Mouse (Mus musculus): ENCODE measurements around the gene Tubb4b. TPM values are rescaled to one million over a fixed set of nuclear protein-coding genes. Genes with fewer than 3 reads are reported as not detected.

Tubb4b gene
- polyA plus RNA-seq, 1 experiment: 327 TPM

- Histone ChIP-seq H3K27ac (ENCODE audit: control insufficient read depth, insufficient read depth, low read depth, low read length, poor library complexity) (no peak overlapping the region; the same call in 1 of the 2 replicates), H3K4me3 (replicated peaks; ENCODE audit: control insufficient read depth, low read depth, low read length) (peak overlapping the region; percentile 51), H3K4me1 (ENCODE audit: control insufficient read depth, insufficient read depth, low read length) (peaks cover 2% of the 10 kb centered on the region)
- no peak for TF ChIP-seq POLR2A (IDR thresholded peaks at IDR 0.05; ENCODE audit: borderline replicate concordance, control insufficient read depth, low read depth, low read length)
- TF ChIP-seq CTCF (IDR thresholded peaks at IDR 0.05; ENCODE audit: control insufficient read depth, insufficient read depth, low read length): no peak
- WGBS: 2% methylated on average over 29 of the region's 29 CpGs
Observed at GRCm38 (mm10) chr2:25240723-25241437, 16.4 kb upstream of the Tubb4b start.

- no peak overlapping the region for H3K4me3 ChIP-seq (replicated peaks; ENCODE audit: control insufficient read depth, low read depth, low read length)
- H3K4me1 ChIP-seq (ENCODE audit: control insufficient read depth, insufficient read depth, low read length): peaks cover 2% of the 10 kb centered on the region
- TF ChIP-seq POLR2A (IDR thresholded peaks at IDR 0.05; ENCODE audit: borderline replicate concordance, control insufficient read depth, low read depth, low read length): no peak
- no peak for TF ChIP-seq CTCF (IDR thresholded peaks at IDR 0.05; ENCODE audit: control insufficient read depth, insufficient read depth, low read length)
- WGBS: 57% methylated on average over 8 of the region's 8 CpGs
- H3K27ac ChIP-seq (ENCODE audit: control insufficient read depth, insufficient read depth, low read depth, low read length, poor library complexity): no peak overlapping the region
Observed at GRCm38 (mm10) chr2:25240310-25240709, 15.8 kb upstream of the Tubb4b start.

GRCm38 (mm10) chr2:25239766-25240165 is 15.3 kb upstream of the Tubb4b start:
- no peak for TF ChIP-seq CTCF (IDR thresholded peaks at IDR 0.05; ENCODE audit: control insufficient read depth, insufficient read depth, low read length)
- TF ChIP-seq POLR2A (IDR thresholded peaks at IDR 0.05; ENCODE audit: borderline replicate concordance, control insufficient read depth, low read depth, low read length): no peak
- Histone ChIP-seq H3K4me3 (replicated peaks; ENCODE audit: control insufficient read depth, low read depth, low read length) (no peak overlapping the region), H3K27ac (ENCODE audit: control insufficient read depth, insufficient read depth, low read depth, low read length, poor library complexity) (no peak overlapping the region), H3K4me1 (ENCODE audit: control insufficient read depth, insufficient read depth, low read length) (peaks cover 2% of the 10 kb centered on the region)
- WGBS: 83% methylated on average over 3 of the region's 3 CpGs

GRCm38 (mm10) chr2:25238106-25238505 is 13.6 kb upstream of the Tubb4b start:
- H3K4me1 ChIP-seq (ENCODE audit: control insufficient read depth, insufficient read depth, low read length): peaks cover 2% of the 10 kb centered on the region

GRCm38 (mm10) chr2:25237522-25237921 is 13.0 kb upstream of the Tubb4b start:
- peaks cover 2% of the 10 kb centered on the region for H3K4me1 ChIP-seq (ENCODE audit: control insufficient read depth, insufficient read depth, low read length)
- 67% methylated on average over 4 of the region's 4 CpGs for WGBS
- H3K4me3 ChIP-seq (replicated peaks; ENCODE audit: control insufficient read depth, low read depth, low read length): no peak overlapping the region
- TF ChIP-seq POLR2A (IDR thresholded peaks at IDR 0.05; ENCODE audit: borderline replicate concordance, control insufficient read depth, low read depth, low read length): no peak
- TF ChIP-seq CTCF (IDR thresholded peaks at IDR 0.05; ENCODE audit: control insufficient read depth, insufficient read depth, low read length): no peak
- no peak overlapping the region for H3K27ac ChIP-seq (ENCODE audit: control insufficient read depth, insufficient read depth, low read depth, low read length, poor library complexity)

More at GRCm38 (mm10) chr2:25238106-25238505, 13.6 kb upstream of the Tubb4b start:
- Histone ChIP-seq H3K4me3 (replicated peaks; ENCODE audit: control insufficient read depth, low read depth, low read length) (no peak overlapping the region), H3K27ac (ENCODE audit: control insufficient read depth, insufficient read depth, low read depth, low read length, poor library complexity) (no peak overlapping the region)
- TF ChIP-seq CTCF (IDR thresholded peaks at IDR 0.05; ENCODE audit: control insufficient read depth, insufficient read depth, low read length) (no peak), POLR2A (IDR thresholded peaks at IDR 0.05; ENCODE audit: borderline replicate concordance, control insufficient read depth, low read depth, low read length) (no peak)

- TF ChIP-seq POLR2A (IDR thresholded peaks at IDR 0.05; ENCODE audit: borderline replicate concordance, control insufficient read depth, low read depth, low read length) (no peak), CTCF (IDR thresholded peaks at IDR 0.05; ENCODE audit: control insufficient read depth, insufficient read depth, low read length) (no peak)
- no peak within 1 kb of the TSS for H3K27ac ChIP-seq (ENCODE audit: control insufficient read depth, insufficient read depth, low read depth, low read length, poor library complexity)
- WGBS: 77% methylated on average over 8 of the region's 8 CpGs
- H3K4me1 ChIP-seq (ENCODE audit: control insufficient read depth, insufficient read depth, low read length): peaks cover 2% of the 10 kb centered on the region
- no peak within 1 kb of the TSS for H3K4me3 ChIP-seq (replicated peaks; ENCODE audit: control insufficient read depth, low read depth, low read length)
Observed at GRCm38 (mm10) chr2:25236614-25237013, 12.1 kb upstream of the Tubb4b start, which contains the start of gene Rnf224. Gene Rnf224 (minus strand): TSS chr2:25236787.

- TF ChIP-seq CTCF (IDR thresholded peaks at IDR 0.05; ENCODE audit: control insufficient read depth, insufficient read depth, low read length) (no peak), POLR2A (IDR thresholded peaks at IDR 0.05; ENCODE audit: borderline replicate concordance, control insufficient read depth, low read depth, low read length) (no peak)
- H3K27ac ChIP-seq (ENCODE audit: control insufficient read depth, insufficient read depth, low read depth, low read length, poor library complexity): no peak overlapping the region
- H3K4me3 ChIP-seq (replicated peaks; ENCODE audit: control insufficient read depth, low read depth, low read length): no peak overlapping the region
- 72% methylated on average over 5 of the region's 5 CpGs for WGBS
- H3K4me1 ChIP-seq (ENCODE audit: control insufficient read depth, insufficient read depth, low read length): no peaks in the 10 kb centered on the region; the same call in 1 of the 2 replicates
Observed at GRCm38 (mm10) chr2:25234551-25235220, 10.2 kb upstream of the Tubb4b start.

- TF ChIP-seq CTCF (IDR thresholded peaks at IDR 0.05; ENCODE audit: control insufficient read depth, insufficient read depth, low read length) (no peak), POLR2A (IDR thresholded peaks at IDR 0.05; ENCODE audit: borderline replicate concordance, control insufficient read depth, low read depth, low read length) (no peak)
- H3K4me3 ChIP-seq (replicated peaks; ENCODE audit: control insufficient read depth, low read depth, low read length): no peak within 1 kb of the TSS
- no peak within 1 kb of the TSS for H3K27ac ChIP-seq (ENCODE audit: control insufficient read depth, insufficient read depth, low read depth, low read length, poor library complexity)
- WGBS: 51% methylated on average over 3 of the region's 3 CpGs
- no peaks in the 10 kb centered on the region; the same call in 1 of the 2 replicates for H3K4me1 ChIP-seq (ENCODE audit: control insufficient read depth, insufficient read depth, low read length)
Observed at GRCm38 (mm10) chr2:25234050-25234449, 9.5 kb upstream of the Tubb4b start, which contains the start of gene Slc34a3. Gene Slc34a3 (minus strand): TSS chr2:25234364.
